Mouse (Mus musculus) lung, adult 18-20 months (tissue): ENCODE results near the gene Sptb.

Experiments
- DNase-seq, 2 experiments: peaks; one replicate each; pipeline ENCODE4 v3.0.0; 2022; ENCODE audit warnings: mixed read lengths in 2 of 2

Gene Sptb

DNA sequence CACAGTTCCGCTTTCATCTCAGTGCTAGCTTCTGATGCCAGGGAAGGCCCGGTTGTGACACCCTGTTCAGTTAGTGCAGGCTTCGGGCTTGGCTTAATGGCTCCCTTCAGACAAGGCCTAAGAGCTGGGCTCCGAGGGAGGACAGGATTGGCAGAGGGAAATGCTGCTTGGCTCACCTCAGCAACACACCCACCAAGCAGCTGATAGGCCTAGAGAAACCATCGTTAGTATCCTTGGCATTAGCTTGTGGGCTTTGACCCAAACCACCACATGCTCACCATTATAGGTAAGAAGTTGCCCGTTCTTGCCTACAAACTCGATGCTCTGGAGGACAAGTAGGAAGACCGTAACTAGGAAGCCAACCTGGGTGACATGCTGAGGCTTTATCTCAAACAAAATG, 38.3 kb downstream of the Sptb start:
- DNase-seq, result no peak

DNA sequence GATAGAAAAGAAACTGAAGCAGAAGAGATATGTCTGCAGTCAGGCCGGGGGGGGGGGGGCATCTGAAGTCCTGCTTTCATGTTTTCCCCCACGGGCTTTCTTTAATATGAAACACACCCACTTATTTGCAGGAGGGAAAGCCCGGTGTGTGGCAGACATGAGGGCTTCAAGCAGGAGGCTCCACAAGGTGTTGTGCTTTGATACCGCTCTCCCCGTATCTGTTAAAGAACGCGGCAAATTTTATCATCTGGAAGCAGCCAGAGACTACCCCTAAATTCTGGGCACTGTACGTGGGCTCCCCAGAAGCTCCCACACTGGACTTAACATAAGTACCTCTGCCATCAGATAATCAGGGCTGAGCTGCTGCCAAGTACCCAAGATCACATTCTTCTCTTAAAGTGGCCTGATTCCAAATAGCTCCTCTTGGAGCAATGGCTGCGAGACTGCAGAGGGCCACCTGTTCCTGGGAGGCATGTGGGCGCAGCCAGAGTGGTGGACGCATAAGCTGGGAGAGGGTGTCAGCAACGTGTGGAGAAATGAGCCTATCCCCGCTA, 39.7 kb downstream of the Sptb start:
- no peak for DNase-seq

DNA sequence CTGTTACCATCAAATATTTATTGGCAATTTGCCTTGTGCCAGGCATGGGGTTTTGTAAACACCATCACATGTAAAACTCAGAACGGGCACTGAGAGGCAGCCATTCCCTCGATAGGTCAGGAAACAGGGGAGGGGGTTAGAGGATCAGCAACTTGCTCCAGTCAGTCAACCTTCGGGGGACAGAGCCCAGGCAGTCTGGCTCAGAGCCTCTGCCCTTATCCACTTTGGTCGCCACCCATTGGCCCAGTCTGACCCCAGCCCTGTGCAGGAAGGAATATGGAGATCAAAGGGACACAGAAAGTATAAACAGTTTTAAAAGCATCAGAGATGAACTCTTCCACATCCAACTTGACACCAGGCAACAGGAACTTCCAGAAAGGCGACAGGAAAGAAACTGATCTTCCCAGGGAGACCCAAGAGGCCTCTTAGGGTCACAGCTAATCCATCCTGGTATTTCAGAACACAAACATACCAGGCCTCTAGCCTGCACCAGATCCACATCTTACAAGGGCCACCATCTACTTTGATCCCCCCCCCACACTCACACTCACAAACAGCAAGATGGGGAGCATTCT, 40.3 kb downstream of the Sptb start:
- DNase-seq, result no peak

DNA sequence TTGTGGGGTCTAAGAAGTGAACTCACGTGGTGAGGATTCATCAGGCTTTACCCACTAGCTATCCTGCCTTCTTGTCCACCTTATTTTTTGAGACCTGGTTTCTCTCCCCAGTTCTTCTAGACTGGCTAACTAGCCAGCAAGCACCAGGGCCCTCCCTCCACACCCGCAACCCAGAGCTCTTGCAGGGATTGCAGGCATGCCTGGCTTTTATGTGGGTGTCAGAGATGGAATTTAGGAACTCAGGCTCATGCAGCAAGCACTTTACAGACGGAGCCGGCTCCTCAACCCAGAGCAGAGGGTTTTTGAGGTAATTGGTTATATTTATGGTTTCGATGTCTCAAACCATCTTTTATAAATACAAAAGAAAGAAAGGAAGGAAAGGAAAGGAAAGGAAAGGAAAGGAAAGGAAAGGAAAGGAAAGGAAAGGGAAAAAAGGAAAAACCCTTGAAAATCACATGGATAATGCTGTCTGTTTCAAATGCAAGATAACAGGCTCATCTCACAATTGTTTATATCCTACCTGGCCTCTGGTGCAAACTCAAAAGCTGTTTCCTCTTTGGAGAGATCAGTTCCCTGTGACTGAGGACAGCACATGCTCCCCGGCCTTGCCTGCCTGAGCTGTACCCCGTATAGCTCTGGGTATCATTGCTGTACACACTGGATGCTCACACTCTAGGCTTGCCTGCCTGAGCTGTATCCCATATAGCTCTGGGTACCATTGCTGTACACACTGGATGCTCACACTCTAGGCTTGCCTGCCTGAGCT, 41.5 kb downstream of the Sptb start:
- DNase-seq, result no peak

- DNase-seq, result no peak
Observed at GRCm38 (mm10) chr12:76651788-76652345, 58.5 kb downstream of the Sptb start.

GRCm38 (mm10) chr12:76649708-76650687, 60.3 kb downstream of the Sptb start:
- peak; percentile 38 to 52 for DNase-seq

GRCm38 (mm10) chr12:76645222-76646110, 64.9 kb downstream of the Sptb start:
- no peak for DNase-seq

DNA sequence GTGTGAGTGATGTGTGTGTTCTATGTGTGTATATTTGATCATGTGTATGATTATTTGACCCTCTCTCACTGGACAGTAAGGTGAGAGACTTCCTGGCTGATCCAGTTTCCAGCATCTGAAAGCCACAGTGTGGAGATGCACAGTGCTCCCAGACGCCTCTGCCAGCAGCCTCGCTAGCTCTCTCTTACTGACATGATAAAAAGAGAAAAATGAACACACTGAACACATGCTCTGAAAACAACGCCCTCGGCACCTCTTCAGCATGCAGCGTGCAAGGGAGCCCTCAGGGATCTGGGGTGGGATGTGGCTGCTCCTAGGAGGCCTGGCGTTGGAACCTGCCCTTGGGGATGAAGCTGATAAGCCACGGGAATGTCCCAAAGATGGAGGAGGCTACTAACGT, 66.7 kb downstream of the Sptb start:
- DNase-seq, result no peak

- DNase-seq, result no peak
Observed at GRCm38 (mm10) chr12:76642616-76643015, 67.7 kb downstream of the Sptb start.

- no peak for DNase-seq
Observed at GRCm38 (mm10) chr12:76640620-76641019, 69.7 kb downstream of the Sptb start.

DNA sequence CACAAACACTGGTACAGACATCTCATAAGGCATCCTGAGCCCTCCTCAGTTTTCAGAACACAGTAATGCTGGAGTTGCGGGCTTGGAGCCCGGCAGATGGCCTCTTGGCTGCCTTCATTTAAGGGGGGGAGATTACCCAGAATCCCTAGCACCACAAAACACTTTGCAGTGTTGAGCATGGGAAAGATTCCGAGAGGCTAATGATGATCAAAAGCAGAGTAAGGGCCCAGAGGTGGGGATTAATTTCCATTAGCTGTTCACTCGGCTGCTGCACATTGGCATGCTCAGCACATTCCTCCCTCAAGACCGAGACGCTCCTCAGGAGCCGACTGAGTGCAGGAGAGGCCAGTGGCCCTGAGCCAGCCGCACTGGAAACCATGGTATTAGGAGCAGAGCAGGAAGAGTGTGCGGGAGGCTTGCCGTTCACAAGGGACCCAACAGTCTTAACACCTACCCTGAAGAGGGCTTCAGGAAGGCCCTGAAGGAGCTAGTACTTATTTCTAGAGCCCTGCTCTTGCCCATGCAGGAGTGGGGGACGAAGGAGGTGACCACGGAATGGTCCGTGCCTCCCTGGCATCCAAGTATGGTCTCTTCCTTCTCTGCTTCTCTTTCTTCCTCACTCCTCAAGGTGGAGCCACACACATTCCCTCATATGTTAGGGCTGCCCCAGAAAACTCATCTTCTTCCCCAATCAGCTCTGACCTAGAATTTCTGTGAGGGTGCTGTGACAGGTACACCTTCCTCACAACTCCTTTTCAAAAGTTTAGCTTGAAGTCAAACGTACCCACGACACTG, 75.3 kb downstream of the Sptb start:
- peak in 1 of 2 experiments; percentile 10 for DNase-seq

- no peak for DNase-seq
Observed at GRCm38 (mm10) chr12:76623374-76623773, 87.0 kb downstream of the Sptb start.

GRCm38 (mm10) chr12:76619847-76620246, 90.5 kb downstream of the Sptb start:
- DNase-seq, result no peak

GRCm38 (mm10) chr12:76618175-76618574, 92.2 kb downstream of the Sptb start:
- DNase-seq, result no peak

GRCm38 (mm10) chr12:76615580-76615937, 94.8 kb downstream of the Sptb start:
- no peak for DNase-seq

DNA sequence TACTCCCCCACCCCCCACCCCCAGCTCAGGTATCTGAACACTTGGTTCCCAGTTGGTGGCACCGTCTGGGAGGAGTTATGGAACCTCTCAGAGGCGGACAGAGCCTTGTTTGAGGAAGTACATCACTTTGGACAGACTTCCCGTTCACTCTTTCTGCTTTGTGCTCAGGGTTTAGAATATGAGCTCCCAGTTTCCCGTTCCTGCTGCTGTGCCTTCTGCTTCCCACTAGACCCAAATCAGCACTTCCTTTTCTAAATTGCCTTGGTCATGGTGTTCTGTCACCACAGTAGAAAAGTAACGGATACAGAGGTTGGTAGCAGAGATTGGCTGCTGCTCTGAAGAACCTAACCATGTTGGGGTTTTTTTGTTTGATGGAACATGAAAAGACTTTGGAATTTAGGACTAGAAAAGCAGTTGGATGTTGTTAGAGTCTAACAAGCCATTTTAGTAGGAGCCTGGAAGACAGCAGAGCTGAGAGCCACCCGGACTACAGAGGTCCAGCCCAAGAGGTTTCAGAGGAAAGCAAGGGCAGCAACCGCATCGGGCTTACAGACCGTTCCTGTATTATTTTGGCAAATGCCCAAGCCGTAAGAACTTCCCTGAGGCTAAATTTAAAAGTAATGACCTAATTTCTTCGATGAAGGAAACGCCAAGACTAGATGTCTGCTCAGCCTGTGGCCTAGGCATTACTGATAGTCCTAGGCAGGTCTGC, 95.3 kb downstream of the Sptb start:
- DNase-seq, result no peak

- DNase-seq, result no peak
Observed at GRCm38 (mm10) chr12:76612621-76613020, 97.7 kb downstream of the Sptb start.

DNA sequence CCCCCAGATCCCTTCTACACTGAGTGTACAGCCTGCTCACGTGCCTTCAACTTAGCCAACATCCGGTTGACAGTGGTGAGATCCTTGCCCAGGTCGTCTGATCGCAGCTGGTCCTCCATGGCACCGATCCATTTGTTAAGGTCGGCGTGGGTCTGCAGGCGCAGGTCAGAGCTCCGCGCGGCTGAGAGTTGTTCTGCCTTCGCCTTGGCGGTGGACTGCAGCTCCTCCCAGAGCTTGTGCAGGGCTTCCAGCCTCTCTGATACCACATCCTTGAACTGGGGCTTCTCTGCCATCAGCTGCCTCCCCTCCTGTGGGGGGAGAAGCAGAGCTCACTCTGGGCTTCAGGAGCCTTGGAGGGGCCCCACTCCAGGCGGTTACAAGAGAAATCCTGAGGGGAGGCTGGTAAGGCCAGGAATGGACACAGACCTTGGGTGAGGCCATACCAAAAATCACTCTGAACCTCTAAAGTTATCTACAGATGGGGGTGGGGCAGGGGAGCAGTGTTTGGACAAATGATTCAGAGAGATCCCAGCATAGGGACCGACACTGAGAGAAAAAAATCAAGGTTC, 101.3 kb downstream of the Sptb start:
- DNase-seq, result no peak

DNA sequence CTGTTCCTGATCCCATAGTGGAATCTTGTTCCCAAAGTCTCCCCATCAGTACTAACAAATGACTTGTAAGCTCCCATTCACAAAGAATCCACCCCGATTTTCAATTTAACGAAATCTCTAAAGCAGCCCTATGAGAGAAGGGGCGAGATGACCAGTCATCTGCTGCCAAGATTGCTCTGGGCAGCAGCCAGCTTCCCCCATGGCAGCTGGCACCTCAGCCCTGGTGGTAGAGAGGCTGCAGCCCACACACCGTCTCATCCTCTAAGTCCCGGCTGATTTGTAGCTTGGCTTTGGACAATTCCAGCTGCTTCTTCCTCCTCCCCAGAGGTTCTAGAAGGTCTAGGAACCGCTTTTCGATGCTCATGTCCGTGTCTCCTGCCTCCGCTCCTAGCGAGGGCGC, 102.1 kb downstream of the Sptb start:
- no peak for DNase-seq

DNA sequence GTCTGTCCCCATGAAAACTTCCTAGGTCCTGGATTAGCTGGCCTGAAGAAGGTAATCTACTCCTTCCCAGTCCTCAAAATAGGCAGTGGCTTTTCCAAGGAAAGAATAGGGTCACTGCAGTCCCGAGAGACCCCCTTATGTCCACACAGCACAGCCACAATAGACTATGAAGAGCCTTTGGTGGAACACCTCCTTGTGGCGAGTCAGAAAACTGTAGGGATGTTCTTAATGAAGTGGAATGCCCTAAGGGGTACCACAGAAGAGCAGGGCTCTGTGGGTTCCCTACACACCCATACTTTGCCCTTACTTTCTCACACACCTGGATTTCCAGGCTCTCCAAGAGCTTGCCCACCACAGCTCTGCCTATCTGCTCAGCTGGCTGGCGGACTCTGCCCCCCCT, 104.5 kb downstream of the Sptb start:
- no peak for DNase-seq
